Mouse (Mus musculus) megakaryocyte, embryonic 14.5 days (primary cell): Measurements from ENCODE around the gene Bmp5.

Experiments
- FLI1 ChIP-seq: IDR thresholded peaks from 2 replicates; pipeline ENCODE4 v1.6.1; 2012; ENCODE audit warnings: low read length, inconsistent platforms, mixed read lengths
- GATA1 ChIP-seq: IDR thresholded peaks from 3 replicates; pipeline ENCODE4 v1.6.1; 2012; ENCODE audit warnings: mixed read lengths, low read length, inconsistent platforms, borderline replicate concordance

DNA sequence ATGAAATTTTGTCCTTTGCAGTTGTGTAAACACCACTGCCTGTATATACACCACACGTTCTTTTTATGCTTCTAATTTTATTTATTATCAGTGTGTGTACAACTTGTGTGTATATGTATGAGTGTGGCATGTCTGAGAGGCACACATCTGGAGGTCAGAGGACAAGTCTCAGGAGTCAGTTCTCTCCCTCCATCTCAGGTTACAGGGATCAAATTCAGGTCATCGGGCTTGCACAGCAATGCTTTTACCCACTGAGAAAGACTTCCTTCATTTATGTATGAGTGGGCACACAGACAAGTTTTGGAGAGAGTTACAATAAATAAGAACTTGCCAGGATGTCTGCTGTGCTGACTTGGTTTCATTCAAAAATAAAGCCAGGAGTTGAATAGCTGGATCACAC lies 140.9 kb downstream of the Bmp5 start:
- TF ChIP-seq GATA1 (no peak), FLI1 (no peak)
